Mouse (Mus musculus) ES-E14 (cell line): ENCODE data around the gene Pcbp4. TPM values are rescaled to one million over a fixed set of nuclear protein-coding genes. Genes with fewer than 3 reads are reported as not detected.

Experiments
- DNase-seq: peaks from one replicate; pipeline ENCODE4 v3.0.0-alpha.2; 2013; ENCODE audit warnings: low read depth, low spot score
- H3K27ac ChIP-seq: 2 replicates; pipeline ENCODE4 v1.5.1; 2012; ENCODE audit warnings: low read depth, mild to moderate bottlenecking, low read length, moderate library complexity, mixed read lengths; ENCODE audit not compliant: poor library complexity, insufficient read depth, severe bottlenecking
- H3K36me3 ChIP-seq: 2 replicates; pipeline ENCODE4 v1.6.1; 2012; ENCODE audit warnings: mild to moderate bottlenecking, low read length, moderate library complexity, mixed read lengths; ENCODE audit not compliant: control insufficient read depth, poor library complexity, insufficient read depth, severe bottlenecking
- H3K4me1 ChIP-seq, 2 experiments: fragments of 150-350 bp in 1 of 2; sonication (generic) in 1 of 2; 2 replicates each; pipeline ENCODE4 v1.6.1; 2012; ENCODE audit warnings: low read length in 2 of 2, mild to moderate bottlenecking in 1 of 2, mixed read lengths in 1 of 2; ENCODE audit not compliant: control insufficient read depth in 2 of 2, insufficient read depth in 2 of 2, poor library complexity in 1 of 2
- H3K4me3 ChIP-seq, 2 experiments: fragments of 150-350 bp in 1 of 2; sonication (generic) in 1 of 2; 2 replicates each; pipeline ENCODE4 v1.5.1; 2012; ENCODE audit warnings: low read length in 2 of 2, low read depth in 1 of 2, mild to moderate bottlenecking in 1 of 2, mixed read lengths in 1 of 2; ENCODE audit not compliant: insufficient read depth in 1 of 2, poor library complexity in 1 of 2, severe bottlenecking in 1 of 2
- H3K9ac ChIP-seq: 2 replicates; pipeline ENCODE4 v1.6.1; 2012; ENCODE audit warnings: low read depth, mild to moderate bottlenecking, low read length, mixed read lengths; ENCODE audit not compliant: poor library complexity, insufficient read depth, severe bottlenecking
- H3K9me3 ChIP-seq: fragments of 150-350 bp; sonication (generic); 2 replicates; pipeline ENCODE4 v1.6.1; 2012; ENCODE audit warnings: low read depth, mild to moderate bottlenecking, low read length; ENCODE audit not compliant: control insufficient read depth, insufficient read depth
- CHD2 ChIP-seq: IDR thresholded peaks from 2 replicates; pipeline ENCODE4 v1.6.1; 2014; ENCODE audit warnings: mild to moderate bottlenecking, low read depth, low read length, inconsistent platforms
- HCFC1 ChIP-seq: IDR thresholded peaks from 2 replicates; pipeline ENCODE4 v1.6.1; 2012; ENCODE audit warnings: low read length, inconsistent platforms, borderline replicate concordance; ENCODE audit not compliant: insufficient read depth
- MAFK ChIP-seq: IDR thresholded peaks from 2 replicates; pipeline ENCODE4 v1.6.1; 2014; ENCODE audit warnings: mild to moderate bottlenecking, low read depth, low read length, inconsistent platforms; ENCODE audit not compliant: insufficient read depth
- ZC3H11A ChIP-seq: IDR thresholded peaks from 2 replicates; pipeline ENCODE4 v1.6.1; 2012; ENCODE audit warnings: low read depth, mild to moderate bottlenecking, inconsistent platforms, low read length, borderline replicate concordance
- ZNF384 ChIP-seq: IDR thresholded peaks from 2 replicates; pipeline ENCODE4 v1.6.1; 2012; ENCODE audit warnings: low read depth, low read length, inconsistent platforms
- in situ Hi-C, 2 experiments: fragments of 600-800 bp; cut with MboI; formaldehyde crosslinking; loops; one replicate each; pipeline ENCODE4 v1.15.1; 2025; ENCODE audit warnings: low sequenced_read_pairs in 2 of 2, inconsistent platforms in 1 of 2; ENCODE audit not compliant: unreplicated experiment in 2 of 2
- total RNA-seq: library from RNA; depleted of rRNA; stranded (reverse); fragments of 300-350 nt; gene quantifications from 2 replicates; pipeline ENCODE4 v1.2.3, GENCODE M21; 2012

Gene Pcbp4
- total RNA-seq, 1 experiment: 140 TPM

GRCm38 (mm10) chr9:106452821-106453220 lies 270 bp upstream of the Pcbp4 start:
- TF ChIP-seq HCFC1: no peak
- TF ChIP-seq ZNF384: no peak
- TF ChIP-seq CHD2: 0 out of 2 replicates have a peak, but pooled peaks have one; percentile 11
- Histone ChIP-seq H3K36me3 (no peaks in the 10 kb centered on the region; the same call in 1 of the 2 replicates), H3K4me1 (peaks cover 17 to 44% of the 10 kb centered on the region in 2 experiments), H3K4me3 (peak overlapping the region; percentile 85 to 87), H3K9me3 (no peaks in the 10 kb centered on the region), H3K27ac (peak overlapping the region; percentile 94), H3K9ac (peak overlapping the region; percentile 86)
- no peak for DNase-seq
- in situ Hi-C loops: no loop called here

GRCm38 (mm10) chr9:106454071-106454761 lies 1.1 kb downstream of the Pcbp4 start:
- H3K27ac ChIP-seq: peak overlapping the region; percentile 81; the same call in 1 of the 2 replicates
- DNase-seq: no peak
- peak overlapping the region; percentile 77 for H3K9ac ChIP-seq
- H3K36me3 ChIP-seq: no peaks in the 10 kb centered on the region; the same call in 1 of the 2 replicates
- H3K9me3 ChIP-seq: no peaks in the 10 kb centered on the region
- H3K4me1 ChIP-seq: peaks cover 15 to 46% of the 10 kb centered on the region in 2 experiments
- H3K4me3 ChIP-seq: peak overlapping the region; percentile 76 to 85
- in situ Hi-C loops: no loop called here
- TF ChIP-seq MAFK (no peak), ZNF384 (no peak), HCFC1 (no peak), CHD2 (no peak), ZC3H11A (no peak)

DNA sequence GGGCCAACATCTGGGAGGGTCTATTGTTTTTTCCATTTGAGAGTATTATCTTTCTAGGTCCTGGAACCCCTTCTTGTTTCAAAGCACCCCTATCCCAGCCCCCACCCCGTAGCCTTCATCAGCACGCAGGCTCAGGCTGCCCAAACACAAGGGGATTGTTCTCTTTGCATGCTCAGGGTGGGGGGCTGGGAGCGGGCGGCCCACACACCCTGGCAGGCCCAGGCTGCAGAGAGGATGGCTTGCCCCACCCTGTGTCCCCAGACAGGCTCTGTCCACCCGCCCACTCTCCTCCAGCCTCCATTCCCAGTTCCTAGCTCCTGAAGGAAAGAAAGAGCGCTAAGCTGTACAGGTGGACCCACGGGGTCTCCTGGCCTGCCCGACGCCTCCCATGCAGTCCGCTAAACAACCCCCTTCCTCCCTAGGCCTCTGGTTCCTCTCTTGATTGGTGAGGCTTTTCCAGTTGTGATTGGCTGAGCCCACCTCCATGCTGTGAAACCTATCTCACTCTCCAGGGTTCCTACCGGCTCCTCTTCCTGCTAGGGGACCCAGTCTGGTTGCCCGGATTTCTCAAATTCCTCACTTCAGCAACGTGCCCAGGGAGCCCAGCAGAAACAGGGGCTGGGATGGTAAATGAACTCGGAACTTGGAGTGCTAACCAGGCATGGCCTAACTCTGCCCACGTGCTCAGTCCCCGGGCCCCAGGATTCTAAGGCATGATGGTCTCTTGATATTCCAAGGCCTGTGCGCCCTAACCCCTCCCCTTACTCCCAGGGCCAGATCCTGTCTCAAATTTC lies 2.0 kb downstream of the Pcbp4 start:
- Histone ChIP-seq H3K9ac (peak overlapping the region; percentile 77), H3K27ac (peak overlapping the region; percentile 81), H3K9me3 (no peaks in the 10 kb centered on the region), H3K36me3 (peaks cover 3% of the 10 kb centered on the region; the same call in 1 of the 2 replicates), H3K4me3 (peak overlapping the region; percentile 76 to 85), H3K4me1 (peaks cover 16 to 48% of the 10 kb centered on the region in 2 experiments)
- DNase-seq: no peak
- in situ Hi-C loops: no loop called here
- no peak for TF ChIP-seq ZNF384
- TF ChIP-seq CHD2: no peak
- no peak for TF ChIP-seq MAFK
- TF ChIP-seq HCFC1: no peak
- no peak for TF ChIP-seq ZC3H11A

- Histone ChIP-seq H3K9me3 (no peaks in the 10 kb centered on the region), H3K36me3 (peaks cover 12% of the 10 kb centered on the region), H3K4me3 (no peak overlapping the region; a peak in 1 of 4 replicates), H3K27ac (peak overlapping the region; percentile 61; the same call in 1 of the 2 replicates), H3K9ac (peak overlapping the region; percentile 60; the same call in 1 of the 2 replicates), H3K4me1 (peaks cover 14 to 42% of the 10 kb centered on the region in 2 experiments)
- DNase-seq: no peak
- TF ChIP-seq HCFC1 (no peak), CHD2 (no peak), ZNF384 (no peak), ZC3H11A (no peak), MAFK (no peak)
- in situ Hi-C loops: no loop called here
Observed at GRCm38 (mm10) chr9:106456325-106457162, 3.5 kb downstream of the Pcbp4 start.
